Mouse (Mus musculus): ENCODE data around the gene Slc30a7. TPM values are rescaled to one million over a fixed set of nuclear protein-coding genes. Genes with fewer than 3 reads are reported as not detected.

Slc30a7 gene
- total RNA-seq, 4 experiments from 2014 or later: 2.2 to 6.9 (median 4.5) TPM

- no peak for DNase-seq (ENCODE audit: low spot score in 2 of 2)
Measured at GRCm38 (mm10) chr3:115992103-115992502, 15.1 kb downstream of the Slc30a7 start.

- DNase-seq (ENCODE audit: low spot score in 2 of 2): no peak
Measured at GRCm38 (mm10) chr3:115985183-115985892, 21.9 kb downstream of the Slc30a7 start.

GRCm38 (mm10) chr3:115984653-115985052 lies 22.6 kb downstream of the Slc30a7 start:
- DNase-seq (ENCODE audit: low spot score in 2 of 2): no peak

- DNase-seq (ENCODE audit: low spot score in 2 of 2): no peak
Measured at GRCm38 (mm10) chr3:115983217-115983616, 24.0 kb downstream of the Slc30a7 start.

- DNase-seq (ENCODE audit: low spot score in 2 of 2): no peak
Measured at GRCm38 (mm10) chr3:115979000-115979399, 28.2 kb downstream of the Slc30a7 start.

- no peak for DNase-seq (ENCODE audit: low spot score in 2 of 2)
Measured at GRCm38 (mm10) chr3:115974995-115975394, 32.2 kb downstream of the Slc30a7 start.

- DNase-seq (ENCODE audit: low spot score in 2 of 2): no peak
Measured at GRCm38 (mm10) chr3:115974228-115974627, 33.0 kb downstream of the Slc30a7 start.

- no peak for DNase-seq (ENCODE audit: low spot score in 2 of 2)
Measured at GRCm38 (mm10) chr3:115971891-115972646, 35.1 kb downstream of the Slc30a7 start.

GRCm38 (mm10) chr3:115971045-115971785 lies 36.0 kb downstream of the Slc30a7 start:
- DNase-seq (ENCODE audit: low spot score in 2 of 2): no peak

- DNase-seq (ENCODE audit: low spot score in 2 of 2): peak; percentile 37 to 62
Measured at GRCm38 (mm10) chr3:115968745-115969530, 38.3 kb downstream of the Slc30a7 start.

GRCm38 (mm10) chr3:115964071-115964470 lies 43.1 kb downstream of the Slc30a7 start:
- no peak for DNase-seq (ENCODE audit: low spot score in 2 of 2)

- DNase-seq (ENCODE audit: low spot score in 2 of 2): no peak
Measured at GRCm38 (mm10) chr3:115963597-115963996, 43.6 kb downstream of the Slc30a7 start.

- no peak for DNase-seq (ENCODE audit: low spot score in 2 of 2)
Measured at GRCm38 (mm10) chr3:115962028-115962415, 45.2 kb downstream of the Slc30a7 start.

GRCm38 (mm10) chr3:115961311-115962027 lies 45.7 kb downstream of the Slc30a7 start:
- no peak for DNase-seq (ENCODE audit: low spot score in 2 of 2)

- DNase-seq (ENCODE audit: low spot score in 2 of 2): no peak
Measured at GRCm38 (mm10) chr3:115957223-115957622, 50.0 kb downstream of the Slc30a7 start.

- no peak for DNase-seq (ENCODE audit: low spot score in 2 of 2)
Measured at GRCm38 (mm10) chr3:115953088-115953487, 54.1 kb downstream of the Slc30a7 start.

GRCm38 (mm10) chr3:115952356-115952755 lies 54.9 kb downstream of the Slc30a7 start:
- no peak for DNase-seq (ENCODE audit: low spot score in 2 of 2)

GRCm38 (mm10) chr3:115951221-115951620 lies 56.0 kb downstream of the Slc30a7 start:
- no peak for DNase-seq (ENCODE audit: low spot score in 2 of 2)

GRCm38 (mm10) chr3:115949921-115950877 lies 57.0 kb downstream of the Slc30a7 start:
- DNase-seq (ENCODE audit: low spot score in 2 of 2): no peak
